Mouse (Mus musculus): ENCODE results near the gene Pou6f1. TPM values are rescaled to one million over a fixed set of nuclear protein-coding genes. Genes with fewer than 3 reads are reported as not detected.

Pou6f1 gene
- polyA plus RNA-seq (2015; fragmentation: Nextera tagmentation; extraction: Ambion mirVana): 26.0 and 32.4 TPM in 2 replicates

- peak within 1 kb of the TSS; percentile 81 for H3K27ac ChIP-seq (replicated peaks)
- under 1% methylated on average over 47 of the region's 76 CpGs for WGBS
- no peaks in the 10 kb centered on the region for H3K36me3 ChIP-seq
- peak within 1 kb of the TSS; percentile 78 for H3K4me3 ChIP-seq (replicated peaks)
- H3K4me1 ChIP-seq: peaks cover 21% of the 10 kb centered on the region
- peak within 1 kb of the TSS; percentile 90 for H3K4me2 ChIP-seq
- no peaks in the 10 kb centered on the region for H3K9me3 ChIP-seq (replicated peaks)
- peak within 1 kb of the TSS; percentile 84 for H3K9ac ChIP-seq (replicated peaks)
- H3K27me3 ChIP-seq (replicated peaks): 0 out of 2 replicates have a peak, but pooled peaks cover 3% of the 10 kb centered on the region
- ATAC-seq (ENCODE audit: low FRiP score): peak; percentile 73
Observed at GRCm38 (mm10) chr15:100599276-100600046, at the start of gene Pou6f1. Gene Pou6f1 (minus strand): TSS chr15:100599984.

DNA sequence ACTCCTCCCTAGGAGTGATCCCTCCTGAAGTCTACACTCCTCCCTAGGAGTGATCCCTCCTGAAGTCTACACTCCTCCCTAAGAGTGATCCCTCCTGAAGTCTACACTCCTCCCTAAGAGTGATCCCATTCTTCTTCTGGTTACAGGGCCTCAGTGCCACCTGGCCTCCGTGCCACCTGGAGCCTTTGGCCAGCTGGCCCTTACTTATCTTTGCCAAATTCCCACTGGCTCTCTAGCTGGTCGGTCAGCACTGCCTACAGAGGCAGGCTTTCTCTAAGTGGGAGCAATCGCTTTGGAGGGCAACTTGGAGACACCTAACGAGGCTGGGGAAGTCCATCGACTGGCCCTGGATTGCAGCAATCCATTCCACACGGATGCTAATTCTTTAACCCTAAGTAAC lies 46.4 kb upstream of the Pou6f1 start:
- Histone ChIP-seq H3K9ac (replicated peaks) (no peak overlapping the region), H3K4me1 (no peaks in the 10 kb centered on the region), H3K27me3 (replicated peaks) (no peaks in the 10 kb centered on the region), H3K36me3 (no peaks in the 10 kb centered on the region), H3K4me3 (replicated peaks) (no peak overlapping the region), H3K9me3 (replicated peaks) (no peaks in the 10 kb centered on the region), H3K27ac (replicated peaks) (no peak overlapping the region), H3K4me2 (no peak overlapping the region)
- no peak for ATAC-seq (ENCODE audit: low FRiP score)
- WGBS: 83% methylated on average over 6 of the region's 6 CpGs

- Histone ChIP-seq H3K4me3 (replicated peaks) (no peak overlapping the region), H3K9ac (replicated peaks) (no peak overlapping the region), H3K4me2 (no peak overlapping the region), H3K27me3 (replicated peaks) (peaks cover 16% of the 10 kb centered on the region), H3K9me3 (replicated peaks) (no peaks in the 10 kb centered on the region), H3K4me1 (peaks cover under 1% of the 10 kb centered on the region), H3K27ac (replicated peaks) (no peak overlapping the region), H3K36me3 (no peaks in the 10 kb centered on the region)
- 97% methylated on average over 7 of the region's 7 CpGs for WGBS
- ATAC-seq (ENCODE audit: low FRiP score): no peak
Observed at GRCm38 (mm10) chr15:100642451-100642850, 42.7 kb upstream of the Pou6f1 start.

DNA sequence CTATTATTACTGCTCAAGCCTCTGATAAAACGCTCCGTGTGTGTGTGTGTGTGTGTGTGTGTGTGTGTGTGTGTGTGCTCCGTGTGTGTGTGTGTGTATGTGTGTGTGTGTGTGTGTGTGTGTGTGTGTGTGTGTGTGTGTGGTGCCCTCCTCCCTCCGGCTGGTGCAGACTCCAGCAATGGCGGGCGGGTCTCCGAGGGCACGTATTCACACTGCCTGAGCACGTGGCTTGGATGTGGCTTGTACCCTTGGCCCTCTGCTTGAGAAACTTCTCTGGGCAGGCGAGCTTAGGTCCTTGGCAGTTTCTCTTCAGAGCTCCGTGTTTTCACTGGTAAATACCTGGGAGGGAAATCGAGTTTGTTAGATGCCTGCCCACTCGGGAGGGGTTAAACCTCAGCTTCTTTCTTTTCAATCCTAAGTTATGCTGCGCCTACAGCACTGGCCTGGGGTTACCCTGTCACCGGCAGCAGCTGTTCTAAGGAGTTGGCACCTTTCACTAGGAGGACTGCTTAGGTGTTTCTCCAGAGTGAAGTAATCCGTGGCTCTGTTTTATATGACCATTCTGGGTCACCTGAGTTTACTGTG lies 41.5 kb upstream of the Pou6f1 start:
- H3K9me3 ChIP-seq (replicated peaks): no peaks in the 10 kb centered on the region
- no peak overlapping the region for H3K27ac ChIP-seq (replicated peaks)
- no peak overlapping the region for H3K4me2 ChIP-seq
- no peak overlapping the region for H3K4me3 ChIP-seq (replicated peaks)
- peaks cover 11% of the 10 kb centered on the region for H3K4me1 ChIP-seq
- no peak overlapping the region for H3K9ac ChIP-seq (replicated peaks)
- no peak for ATAC-seq (ENCODE audit: low FRiP score)
- peaks cover 28% of the 10 kb centered on the region for H3K27me3 ChIP-seq (replicated peaks)
- H3K36me3 ChIP-seq: no peaks in the 10 kb centered on the region
- 79% methylated on average over 12 of the region's 16 CpGs for WGBS

GRCm38 (mm10) chr15:100639972-100640750 lies 40.4 kb upstream of the Pou6f1 start:
- no peak overlapping the region for H3K27ac ChIP-seq (replicated peaks)
- no peak overlapping the region for H3K4me2 ChIP-seq
- no peaks in the 10 kb centered on the region for H3K9me3 ChIP-seq (replicated peaks)
- WGBS: 79% methylated on average over 16 of the region's 16 CpGs
- H3K9ac ChIP-seq (replicated peaks): no peak overlapping the region
- H3K4me1 ChIP-seq: peaks cover 16% of the 10 kb centered on the region
- no peak overlapping the region for H3K4me3 ChIP-seq (replicated peaks)
- H3K27me3 ChIP-seq (replicated peaks): peaks cover 39% of the 10 kb centered on the region
- no peaks in the 10 kb centered on the region for H3K36me3 ChIP-seq
- no peak for ATAC-seq (ENCODE audit: low FRiP score)

DNA sequence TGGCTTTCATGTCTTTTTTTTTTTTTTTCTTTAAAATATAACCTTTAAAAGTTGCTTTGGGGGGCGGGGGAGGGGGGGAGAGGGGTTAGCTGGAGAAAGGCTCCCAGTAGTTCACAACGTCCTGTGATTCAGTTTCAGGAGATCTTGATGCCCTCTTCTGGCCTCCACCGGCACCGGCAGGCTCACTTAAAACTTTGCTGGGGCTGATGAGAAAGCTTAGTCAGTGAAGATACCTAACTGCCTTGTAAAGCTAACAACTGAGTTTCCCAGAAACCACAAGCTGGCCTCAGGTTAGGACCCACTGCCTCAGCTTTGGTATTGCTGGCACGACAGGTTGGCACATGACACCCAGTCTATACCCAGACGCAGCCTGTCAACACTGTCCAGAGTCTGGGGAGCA lies 37.9 kb upstream of the Pou6f1 start:
- Histone ChIP-seq H3K4me3 (replicated peaks) (no peak overlapping the region), H3K9me3 (replicated peaks) (no peaks in the 10 kb centered on the region), H3K27ac (replicated peaks) (no peak overlapping the region), H3K9ac (replicated peaks) (no peak overlapping the region), H3K4me2 (0 out of 2 replicates have a peak overlapping the region, but pooled peaks have one; percentile 79), H3K4me1 (peaks cover 16% of the 10 kb centered on the region), H3K36me3 (no peaks in the 10 kb centered on the region), H3K27me3 (replicated peaks) (peaks cover 57% of the 10 kb centered on the region)
- WGBS: 16% methylated on average over 6 of the region's 6 CpGs
- no peak for ATAC-seq (ENCODE audit: low FRiP score)

- peaks cover 61% of the 10 kb centered on the region for H3K27me3 ChIP-seq (replicated peaks)
- peak within 1 kb of the TSS; percentile 37 for H3K9ac ChIP-seq (replicated peaks)
- no peaks in the 10 kb centered on the region for H3K36me3 ChIP-seq
- no peaks in the 10 kb centered on the region for H3K9me3 ChIP-seq (replicated peaks)
- H3K27ac ChIP-seq (replicated peaks): no peak within 1 kb of the TSS
- peak within 1 kb of the TSS; percentile 79 for H3K4me2 ChIP-seq
- peaks cover 16% of the 10 kb centered on the region for H3K4me1 ChIP-seq
- no peak for ATAC-seq (ENCODE audit: low FRiP score)
- WGBS: under 1% methylated on average over 64 of the region's 77 CpGs
- peak within 1 kb of the TSS; percentile 39 for H3K4me3 ChIP-seq (replicated peaks)
Observed at GRCm38 (mm10) chr15:100636700-100637501, 37.1 kb upstream of the Pou6f1 start, which contains the start of gene Smagp. Gene Smagp (minus strand): TSS chr15:100636940.

- WGBS: 4% methylated on average over 38 of the region's 38 CpGs
- no peak for ATAC-seq (ENCODE audit: low FRiP score)
- Histone ChIP-seq H3K36me3 (no peaks in the 10 kb centered on the region), H3K4me2 (peak overlapping the region; percentile 79), H3K4me3 (replicated peaks) (peak overlapping the region; percentile 39), H3K9me3 (replicated peaks) (no peaks in the 10 kb centered on the region), H3K27ac (replicated peaks) (no peak overlapping the region), H3K9ac (replicated peaks) (peak overlapping the region; percentile 37), H3K27me3 (replicated peaks) (peaks cover 61% of the 10 kb centered on the region), H3K4me1 (peaks cover 16% of the 10 kb centered on the region)
Observed at GRCm38 (mm10) chr15:100635851-100636645, 36.3 kb upstream of the Pou6f1 start.

DNA sequence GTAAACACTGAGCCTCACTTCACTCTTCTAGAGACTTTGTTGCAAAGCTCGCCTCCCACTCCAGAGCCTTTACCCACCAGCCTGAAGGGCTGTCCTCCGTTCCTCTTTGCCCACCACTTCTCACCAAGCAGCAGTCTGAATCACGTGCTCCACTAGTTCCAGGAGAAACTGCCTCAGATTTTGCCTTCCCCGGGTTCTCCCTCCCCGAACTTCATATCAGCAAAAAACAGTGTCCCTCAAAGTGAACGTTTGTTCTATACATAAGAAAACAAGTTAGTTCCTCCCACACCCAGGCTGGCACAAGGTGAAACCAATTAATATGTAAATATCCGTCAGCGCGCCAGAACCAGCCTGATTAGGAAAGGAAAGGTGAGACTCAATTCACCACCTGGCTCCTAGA lies 35.5 kb upstream of the Pou6f1 start:
- no peak for ATAC-seq (ENCODE audit: low FRiP score)
- Histone ChIP-seq H3K27ac (replicated peaks) (no peak overlapping the region), H3K4me2 (no peak overlapping the region), H3K4me1 (peaks cover 16% of the 10 kb centered on the region), H3K9me3 (replicated peaks) (no peaks in the 10 kb centered on the region), H3K27me3 (replicated peaks) (peaks cover 61% of the 10 kb centered on the region), H3K9ac (replicated peaks) (no peak overlapping the region), H3K36me3 (no peaks in the 10 kb centered on the region), H3K4me3 (replicated peaks) (no peak overlapping the region)
- WGBS: 9% methylated on average over 9 of the region's 9 CpGs

GRCm38 (mm10) chr15:100633341-100633740 lies 33.6 kb upstream of the Pou6f1 start:
- Histone ChIP-seq H3K27ac (replicated peaks) (no peak overlapping the region), H3K9ac (replicated peaks) (no peak overlapping the region), H3K9me3 (replicated peaks) (no peaks in the 10 kb centered on the region), H3K36me3 (no peaks in the 10 kb centered on the region), H3K4me1 (peaks cover 16% of the 10 kb centered on the region), H3K4me2 (no peak overlapping the region), H3K4me3 (replicated peaks) (no peak overlapping the region), H3K27me3 (replicated peaks) (peaks cover 53% of the 10 kb centered on the region)
- ATAC-seq (ENCODE audit: low FRiP score): no peak
- 89% methylated on average over 10 of the region's 10 CpGs for WGBS

All from neural tube, embryonic 15.5 days (tissue).